Mouse (Mus musculus) megakaryocyte progenitor cell, adult 5-6 weeks (primary cell): ENCODE results near the gene Tmem179b. TPM values are rescaled to one million over a fixed set of nuclear protein-coding genes. Genes with fewer than 3 reads are reported as not detected.
"Not testable (repeated sequence)": the region's sequence is repeated elsewhere in the genome, so short reads cannot be mapped to it uniquely, and the experiment has no call there.

ENCODE experiments used
- ATAC-seq: replicated peaks from 2 replicates; pipeline ENCODE4 v1.8.0; 2016; ENCODE audit warnings: mild to moderate bottlenecking, moderate TSS enrichment, inconsistent platforms; ENCODE audit not compliant: poor library complexity
- total RNA-seq, 2 experiments: library from RNA; stranded (forward) in 1 of 2; stranded (reverse) in 1 of 2; fragments of 157-497, 149-512 nt in 1 of 2; fragments of 200-1000 nt in 1 of 2; gene quantifications; 2 replicates each; pipeline versions ENCODE4 v1.2.3 to v1.2.4; 2015 to 2017

Gene Tmem179b
- total RNA-seq, 2 experiments from 2014 or later: 87.1 to 109 TPM

GRCm38 (mm10) chr19:8735389-8736159 lies 38.7 kb downstream of the Tmem179b start, which contains the start of gene Wdr74:
Wdr74 (plus strand) TSS chr19:8735827.
- ATAC-seq: peak; percentile 98

- ATAC-seq: no peak
Measured at GRCm38 (mm10) chr19:8734334-8734733, 39.9 kb downstream of the Tmem179b start.

DNA sequence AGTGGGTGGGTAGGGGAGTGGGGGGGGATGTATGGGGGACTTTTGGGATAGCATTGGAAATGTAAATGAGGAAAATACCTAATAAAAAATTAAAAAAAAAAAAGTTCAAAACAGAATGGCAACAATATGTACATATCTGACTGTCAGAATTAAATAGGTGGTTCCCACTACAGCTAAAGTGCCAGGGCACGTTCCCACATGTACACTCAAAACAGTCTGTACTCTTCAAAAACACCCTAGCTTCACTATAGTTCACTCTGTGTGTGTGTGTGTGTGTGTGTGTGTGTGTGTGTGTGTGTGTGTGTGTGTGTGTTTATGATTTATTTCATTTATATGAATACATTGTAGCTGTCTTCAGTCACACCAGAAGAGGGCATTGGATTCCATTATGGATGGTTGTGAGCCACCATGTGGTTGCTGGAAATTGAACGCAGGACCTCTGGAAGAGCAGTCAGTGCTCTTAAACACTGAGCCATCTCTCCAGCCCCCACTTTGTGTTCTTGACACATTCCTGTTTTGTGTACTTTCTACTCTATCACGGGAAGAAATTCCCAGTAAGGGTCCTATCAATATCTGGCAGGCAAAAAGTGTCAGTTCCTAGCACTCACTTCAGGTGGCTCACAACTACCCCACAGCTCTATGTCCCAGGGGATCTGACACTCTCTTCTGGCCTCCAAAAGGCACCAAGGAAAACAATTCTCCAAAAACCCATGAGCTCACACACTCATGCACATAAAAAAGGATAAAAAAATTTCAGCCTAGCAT lies 45.8 kb downstream of the Tmem179b start:
- ATAC-seq: not testable (repeated sequence)

- 0 out of 2 replicates have a peak, but pooled peaks have one; percentile 5 for ATAC-seq
Measured at GRCm38 (mm10) chr19:8727495-8728114, 46.7 kb downstream of the Tmem179b start.

DNA sequence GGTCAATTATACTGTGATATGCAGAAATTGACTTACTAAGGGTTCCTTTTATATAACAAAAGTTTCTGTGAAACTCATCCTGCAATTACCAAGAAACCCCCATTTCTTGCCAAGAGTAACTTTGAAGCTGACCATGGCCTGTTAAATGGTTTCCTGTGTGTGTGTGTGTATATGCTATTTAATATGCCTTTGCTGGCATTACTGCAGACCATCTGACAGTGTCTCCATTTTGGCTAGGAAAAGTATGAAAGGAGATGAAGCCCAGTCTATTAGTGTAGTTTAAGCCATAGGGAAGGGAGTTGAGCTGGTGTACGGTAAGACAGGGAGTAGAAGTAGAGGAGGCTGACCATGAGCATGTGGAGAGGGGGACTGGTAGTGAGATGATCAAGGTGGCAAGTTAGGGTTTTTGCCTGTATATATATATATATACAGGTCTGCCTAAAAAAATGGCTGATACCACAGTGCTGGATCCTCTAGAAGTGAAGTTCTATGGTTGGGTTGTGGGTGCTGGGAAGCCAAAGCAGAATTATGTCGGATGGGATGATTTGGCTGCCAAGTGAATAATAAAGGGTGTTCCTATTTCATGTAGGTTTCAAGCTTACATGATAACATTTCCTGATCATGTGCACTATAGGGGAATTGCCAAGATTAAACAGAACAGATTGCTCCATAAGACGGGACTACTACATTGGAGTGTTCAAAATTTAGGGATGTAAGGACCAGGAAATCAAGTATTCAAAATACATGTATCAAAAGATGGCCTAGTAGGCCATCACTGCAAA lies 47.5 kb downstream of the Tmem179b start:
- ATAC-seq: no peak

DNA sequence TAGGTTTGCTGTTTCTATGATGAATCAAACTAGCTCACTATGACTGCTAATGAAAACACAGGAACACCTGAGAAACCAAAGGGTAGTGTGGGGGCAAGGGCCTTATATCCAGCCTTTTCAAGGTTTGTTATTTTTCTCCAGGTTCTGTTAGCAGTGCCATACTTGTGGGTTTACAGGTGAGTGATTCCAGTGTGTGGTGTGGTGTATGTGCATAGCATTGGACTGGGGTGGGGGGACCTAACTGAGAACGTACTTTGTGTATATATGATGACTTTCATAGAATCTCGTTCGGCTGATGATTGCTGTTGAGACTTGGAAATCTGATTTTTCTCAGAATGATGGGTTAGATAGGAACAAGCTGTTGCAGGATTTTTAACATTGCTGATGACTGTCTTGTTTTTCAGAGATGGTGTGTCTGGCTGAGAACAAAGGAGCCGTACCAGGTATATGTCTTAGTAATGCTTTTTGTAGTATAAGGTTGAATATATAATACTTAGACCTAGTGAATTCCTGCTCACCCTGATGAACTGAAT lies 49.1 kb downstream of the Tmem179b start:
- no peak for ATAC-seq

- ATAC-seq: no peak
Measured at GRCm38 (mm10) chr19:8724392-8724791, 49.9 kb downstream of the Tmem179b start.

DNA sequence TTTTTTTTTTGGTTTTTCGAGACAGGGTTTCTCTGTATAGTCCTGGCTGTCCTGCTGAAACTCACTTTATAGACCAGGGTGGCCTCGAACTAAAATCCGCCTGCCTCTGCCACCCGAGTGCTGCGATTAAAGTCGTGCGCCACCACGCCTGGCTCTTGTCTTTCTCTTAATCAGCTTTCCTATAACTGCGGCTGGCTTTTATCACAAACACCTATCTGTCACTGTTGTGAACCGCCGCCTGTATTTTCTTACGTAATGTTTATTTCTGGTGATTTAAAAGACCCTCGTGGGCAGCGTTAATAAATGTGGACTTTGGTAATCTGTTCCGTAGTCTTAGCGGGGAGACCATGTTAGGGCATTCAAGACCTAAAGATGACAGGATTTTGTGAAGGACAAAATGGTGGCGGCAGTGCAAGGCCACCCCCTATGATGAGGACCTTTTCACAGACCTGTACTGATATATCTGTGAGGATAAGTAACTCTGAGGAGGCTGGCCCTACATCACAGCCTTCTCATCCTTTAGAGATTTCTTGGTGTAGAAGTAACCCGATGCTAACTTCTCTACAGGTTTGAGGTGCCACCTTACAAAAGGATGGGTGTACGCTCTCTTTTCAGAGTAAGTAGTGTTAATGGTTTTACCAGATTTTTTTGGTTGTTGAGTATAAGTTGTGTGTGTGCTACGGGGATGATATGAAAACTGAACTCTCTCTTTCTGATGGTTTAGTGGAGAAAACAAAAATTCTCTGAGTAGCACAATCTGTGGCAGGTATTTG lies 50.5 kb downstream of the Tmem179b start:
- peak; percentile 10; the same call in 1 of the 2 replicates for ATAC-seq

DNA sequence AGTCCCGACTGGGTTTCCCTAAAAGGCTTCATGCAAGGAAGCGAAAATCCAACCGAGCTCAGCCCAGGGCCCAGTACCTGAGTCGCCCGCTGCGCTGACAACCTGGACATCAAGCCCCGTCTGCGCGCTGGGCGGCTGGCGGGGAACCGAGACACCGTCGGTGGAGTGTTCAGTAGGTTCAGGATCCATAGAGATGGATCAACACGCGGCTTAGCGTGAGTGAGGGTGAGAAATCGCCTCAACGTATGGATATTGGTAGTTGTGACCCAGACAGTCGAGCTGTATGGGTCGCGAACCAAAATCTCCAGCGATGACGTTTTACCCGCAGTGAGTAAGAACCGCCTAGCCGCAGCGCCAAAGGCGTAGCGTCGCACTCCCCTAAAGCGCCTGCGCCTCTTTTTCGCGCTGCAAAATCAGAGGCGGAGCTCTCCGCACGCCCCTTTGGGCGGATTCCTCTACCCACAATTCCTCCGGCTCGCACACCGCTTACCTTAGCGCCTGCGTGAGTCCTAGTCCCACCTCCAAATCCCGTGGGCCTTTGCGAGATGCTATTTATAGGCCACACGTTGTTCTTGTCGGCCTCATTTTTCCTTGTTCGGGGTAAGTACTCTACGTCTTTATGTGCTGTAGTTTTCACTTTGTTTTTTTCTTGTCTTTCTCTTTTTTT lies 51.2 kb downstream of the Tmem179b start, which contains the start of gene Slc3a2:
Gene Slc3a2, minus strand, starts transcription at position 463 of the 667 bp plus-strand sequence.
- ATAC-seq: peak; percentile 76

GRCm38 (mm10) chr19:8722559-8722906 lies 51.7 kb downstream of the Tmem179b start:
- no peak for ATAC-seq

Other genes starting within 250 kb of the Tmem179b start
Only the 30 nearest of the 33 such genes appear.
- gene Slc22a6, start 156.4 kb downstream of the Tmem179b start, total RNA-seq (2015): not detected in 2 replicates
- not detected in 2 replicates for gene Slc22a6, start 156.4 kb downstream of the Tmem179b start, total RNA-seq (2017)
- gene Chrm1, start 110.7 kb downstream of the Tmem179b start, total RNA-seq (2015): 0.02 TPM in 1 of 2 replicates, not detected in the other
- gene Chrm1, start 110.7 kb downstream of the Tmem179b start, total RNA-seq (2017): not detected in 2 replicates
- 69.3 and 73.0 TPM in 2 replicates for gene Slc3a2, start 51.1 kb downstream of the Tmem179b start, total RNA-seq (2015)
- gene Slc3a2, start 51.1 kb downstream of the Tmem179b start, total RNA-seq (2017): 84.0 and 87.7 TPM in 2 replicates
- 111 and 112 TPM in 2 replicates for gene Wdr74, start 38.6 kb downstream of the Tmem179b start, total RNA-seq (2015)
- 102 TPM in 2 replicates for gene Wdr74, start 38.6 kb downstream of the Tmem179b start, total RNA-seq (2017)
- 1.2 and 4.4 TPM in 2 replicates for gene 1700092M07Rik, start 33.7 kb downstream of the Tmem179b start, total RNA-seq (2015)
- not detected in 2 replicates for gene 1700092M07Rik, start 33.7 kb downstream of the Tmem179b start, total RNA-seq (2017)
- 32.5 and 45.3 TPM in 2 replicates for gene Stx5a, start 33.1 kb downstream of the Tmem179b start, total RNA-seq (2015)
- gene Stx5a, start 33.1 kb downstream of the Tmem179b start, total RNA-seq (2017): 54.1 and 54.8 TPM in 2 replicates
- 339 and 367 TPM in 2 replicates for gene Nxf1, start 17.4 kb downstream of the Tmem179b start, total RNA-seq (2015)
- gene Nxf1, start 17.4 kb downstream of the Tmem179b start, total RNA-seq (2017): 76.5 and 91.9 TPM in 2 replicates
- gene Tmem223, start 3.5 kb downstream of the Tmem179b start, total RNA-seq (2015): 64.4 and 69.2 TPM in 2 replicates
- gene Tmem223, start 3.5 kb downstream of the Tmem179b start, total RNA-seq (2017): 36.2 and 37.0 TPM in 2 replicates
- gene Taf6l, start 11.9 kb upstream of the Tmem179b start, total RNA-seq (2015): 5.8 and 6.4 TPM in 2 replicates
- 9.7 and 12.8 TPM in 2 replicates for gene Taf6l, start 11.9 kb upstream of the Tmem179b start, total RNA-seq (2017)
- 142 and 164 TPM in 2 replicates for gene Polr2g, start 24.1 kb upstream of the Tmem179b start, total RNA-seq (2015)
- 68.1 and 83.9 TPM in 2 replicates for gene Polr2g, start 24.1 kb upstream of the Tmem179b start, total RNA-seq (2017)
- 1.8 and 2.8 TPM in 2 replicates for gene Zbtb3, start 28.1 kb upstream of the Tmem179b start, total RNA-seq (2015)
- gene Zbtb3, start 28.1 kb upstream of the Tmem179b start, total RNA-seq (2017): 2.1 and 2.4 TPM in 2 replicates
- gene Ttc9c, start 44.9 kb upstream of the Tmem179b start, total RNA-seq (2015): 29.0 and 31.0 TPM in 2 replicates
- 65.6 and 73.3 TPM in 2 replicates for gene Ttc9c, start 44.9 kb upstream of the Tmem179b start, total RNA-seq (2017)
- gene Hnrnpul2, start 45.5 kb upstream of the Tmem179b start, total RNA-seq (2015): 56.7 and 59.5 TPM in 2 replicates
- 64.7 and 77.8 TPM in 2 replicates for gene Hnrnpul2, start 45.5 kb upstream of the Tmem179b start, total RNA-seq (2017)
- gene AC129217.1, start 55.3 kb upstream of the Tmem179b start, total RNA-seq (2015): 0.76 TPM in 1 of 2 replicates, not detected in the other
- not detected in 2 replicates for gene AC129217.1, start 55.3 kb upstream of the Tmem179b start, total RNA-seq (2017)
- 58.3 and 63.4 TPM in 2 replicates for gene Bscl2, start 63.0 kb upstream of the Tmem179b start, total RNA-seq (2015)
- gene Bscl2, start 63.0 kb upstream of the Tmem179b start, total RNA-seq (2017): 28.8 and 31.6 TPM in 2 replicates
- gene Gng3, start 64.7 kb upstream of the Tmem179b start, total RNA-seq (2015): 0.07 and 0.22 TPM in 2 replicates
- not detected in 2 replicates for gene Gng3, start 64.7 kb upstream of the Tmem179b start, total RNA-seq (2017)
- gene Lrrn4cl, start 76.3 kb upstream of the Tmem179b start, total RNA-seq (2015): not detected in 2 replicates
- 0.88 TPM in 1 of 2 replicates, not detected in the other for gene Lrrn4cl, start 76.3 kb upstream of the Tmem179b start, total RNA-seq (2017)
- 60.6 and 77.0 TPM in 2 replicates for gene Ubxn1, start 97.0 kb upstream of the Tmem179b start, total RNA-seq (2015)
- 159 and 168 TPM in 2 replicates for gene Ubxn1, start 97.0 kb upstream of the Tmem179b start, total RNA-seq (2017)
- gene Uqcc3, start 106.5 kb upstream of the Tmem179b start, total RNA-seq (2015): 44.4 and 46.0 TPM in 2 replicates
- 93.0 and 118 TPM in 2 replicates for gene Uqcc3, start 106.5 kb upstream of the Tmem179b start, total RNA-seq (2017)
- 53.0 and 75.7 TPM in 2 replicates for gene Lbhd1, start 109.3 kb upstream of the Tmem179b start, total RNA-seq (2015)
- 7.5 and 14.3 TPM in 2 replicates for gene Lbhd1, start 109.3 kb upstream of the Tmem179b start, total RNA-seq (2017)
- not detected in 2 replicates for gene Gm49403, start 109.5 kb upstream of the Tmem179b start, total RNA-seq (2015)
- not detected in 2 replicates for gene Gm49403, start 109.5 kb upstream of the Tmem179b start, total RNA-seq (2017)
- gene 1810009A15Rik, start 114.4 kb upstream of the Tmem179b start, total RNA-seq (2015): 51.4 and 70.0 TPM in 2 replicates
- gene 1810009A15Rik, start 114.4 kb upstream of the Tmem179b start, total RNA-seq (2017): 74.3 and 91.0 TPM in 2 replicates
- 1.5 and 2.5 TPM in 2 replicates for gene Gm49416, start 114.5 kb upstream of the Tmem179b start, total RNA-seq (2015)
- not detected in 2 replicates for gene Gm49416, start 114.5 kb upstream of the Tmem179b start, total RNA-seq (2017)
- gene Ints5, start 118.5 kb upstream of the Tmem179b start, total RNA-seq (2015): 12.9 and 16.8 TPM in 2 replicates
- gene Ints5, start 118.5 kb upstream of the Tmem179b start, total RNA-seq (2017): 14.1 and 17.7 TPM in 2 replicates
- gene Ganab, start 123.6 kb upstream of the Tmem179b start, total RNA-seq (2015): 112 and 118 TPM in 2 replicates
- gene Ganab, start 123.6 kb upstream of the Tmem179b start, total RNA-seq (2017): 82.3 and 86.0 TPM in 2 replicates
- 12.7 and 17.2 TPM in 2 replicates for gene B3gat3, start 145.9 kb upstream of the Tmem179b start, total RNA-seq (2015)
- 20.5 and 21.6 TPM in 2 replicates for gene B3gat3, start 145.9 kb upstream of the Tmem179b start, total RNA-seq (2017)
- 0.59 and 1.5 TPM in 2 replicates for gene Rom1, start 154.9 kb upstream of the Tmem179b start, total RNA-seq (2015)
- gene Rom1, start 154.9 kb upstream of the Tmem179b start, total RNA-seq (2017): 0.54 and 0.88 TPM in 2 replicates
- 12.0 and 14.9 TPM in 2 replicates for gene Eml3, start 155.1 kb upstream of the Tmem179b start, total RNA-seq (2015)
- 20.1 and 36.0 TPM in 2 replicates for gene Eml3, start 155.1 kb upstream of the Tmem179b start, total RNA-seq (2017)
- 57.9 and 63.7 TPM in 2 replicates for gene Mta2, start 167.4 kb upstream of the Tmem179b start, total RNA-seq (2015)
- 124 and 138 TPM in 2 replicates for gene Mta2, start 167.4 kb upstream of the Tmem179b start, total RNA-seq (2017)
- 6.2 and 8.7 TPM in 2 replicates for gene Tut1, start 179.4 kb upstream of the Tmem179b start, total RNA-seq (2015)
- 19.9 and 23.8 TPM in 2 replicates for gene Tut1, start 179.4 kb upstream of the Tmem179b start, total RNA-seq (2017)